Mouse (Mus musculus) kidney, adult 2 months (tissue): ENCODE measurements at regions not wholly inside any gene's neighbourhood (a gene's known extent, or its start where the extent isn't known, plus 50 kb on each side); places are given as distances from the start of the nearest gene placed in this dataset.

Experiments used
- DNase-seq: peaks from one replicate; pipeline ENCODE4 v3.0.0; 2021
- H3K27ac ChIP-seq: fragments of 200-500 bp; 2 replicates; pipeline ENCODE4 v1.5.1; 2012; ENCODE audit warnings: low read depth, low read length, control low read depth, inconsistent platforms; ENCODE audit not compliant: insufficient read depth
- H3K27me3 ChIP-seq: fragments of 200-500 bp; replicated peaks from 2 replicates; pipeline ENCODE4 v1.6.1; 2012; ENCODE audit warnings: mild to moderate bottlenecking, moderate library complexity, low read length, inconsistent platforms; ENCODE audit not compliant: control insufficient read depth, insufficient read depth
- H3K36me3 ChIP-seq: fragments of 200-500 bp; 2 replicates; pipeline ENCODE4 v1.6.1; 2012; ENCODE audit warnings: mild to moderate bottlenecking, moderate library complexity, low read length, inconsistent platforms; ENCODE audit not compliant: control insufficient read depth, insufficient read depth
- H3K4me1 ChIP-seq: fragments of 200-500 bp; 2 replicates; pipeline ENCODE4 v1.6.1; 2011; ENCODE audit warnings: low read length; ENCODE audit not compliant: control insufficient read depth, insufficient read depth
- H3K4me3 ChIP-seq: fragments of 200-500 bp; 2 replicates; pipeline ENCODE4 v1.5.1; 2011; ENCODE audit warnings: mild to moderate bottlenecking, low read depth, low read length, control low read depth; ENCODE audit not compliant: insufficient read depth
- CTCF ChIP-seq: fragments of 200-500 bp; conservative IDR thresholded peaks from 2 replicates; pipeline ENCODE4 v1.5.1; 2011; ENCODE audit warnings: low read depth, mild to moderate bottlenecking, control low read depth, low read length, moderate library complexity, mixed read lengths; ENCODE audit not compliant: insufficient read depth, insufficient read length
- POLR2A ChIP-seq: fragments of 200-500 bp; IDR thresholded peaks from one replicate; pipeline ENCODE4 v1.6.1; 2011; ENCODE audit warnings: low read depth, low read length, control low read depth
- WGBS: fragments of 180-500 bp; shearing (Covaris S2); methylation state at CpG from one replicate; pipeline ENCODE4 v1.1.7; 2018; 5-methylcytosine and 5-hydroxymethylcytosine counted together

- H3K4me1 ChIP-seq, result no peaks in the 10 kb centered on the region; the same call in 1 of the 2 replicates
- H3K27ac ChIP-seq, result no peak overlapping the region
- H3K4me3 ChIP-seq, result no peak overlapping the region
- TF ChIP-seq POLR2A (no peak), CTCF (no peak)
- no peak for DNase-seq
- WGBS, result 60% methylated on average over 3 of the region's 3 CpGs
- H3K36me3 ChIP-seq, result no peaks in the 10 kb centered on the region
- 0 out of 2 replicates have a peak, but pooled peaks cover 1% of the 10 kb centered on the region for H3K27me3 ChIP-seq
These were observed 289.9 kb upstream of the Rps6ka3 start for GRCm38 (mm10) chrX:158920217-158920616.

DNA sequence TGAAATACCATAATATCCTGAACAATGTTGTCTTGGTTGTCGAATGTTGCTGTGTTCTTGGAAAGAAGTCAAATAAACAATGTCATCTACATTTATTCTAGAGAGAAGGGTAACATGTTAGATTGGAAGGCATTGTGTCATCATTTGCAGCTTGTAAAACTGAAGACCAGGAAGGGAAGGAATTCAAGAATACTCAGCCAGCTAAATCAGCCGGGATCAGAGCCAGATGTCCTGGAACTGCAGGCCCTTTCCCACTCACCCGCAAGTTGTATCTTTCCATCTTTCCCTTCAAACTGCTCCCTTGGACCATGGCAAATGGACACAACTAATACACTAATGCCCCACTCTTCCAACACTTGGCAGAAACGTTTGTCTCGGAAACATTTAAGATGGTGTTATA, 288.7 kb upstream of the Rps6ka3 start:
- no peak for TF ChIP-seq CTCF
- TF ChIP-seq POLR2A, result no peak
- no peak for DNase-seq
- Histone ChIP-seq H3K27ac (no peak overlapping the region), H3K36me3 (no peaks in the 10 kb centered on the region), H3K4me1 (no peaks in the 10 kb centered on the region; the same call in 1 of the 2 replicates), H3K27me3 (0 out of 2 replicates have a peak, but pooled peaks cover 1% of the 10 kb centered on the region), H3K4me3 (no peak overlapping the region)
- WGBS, result 47% methylated on average over 5 of the region's 5 CpGs

DNA sequence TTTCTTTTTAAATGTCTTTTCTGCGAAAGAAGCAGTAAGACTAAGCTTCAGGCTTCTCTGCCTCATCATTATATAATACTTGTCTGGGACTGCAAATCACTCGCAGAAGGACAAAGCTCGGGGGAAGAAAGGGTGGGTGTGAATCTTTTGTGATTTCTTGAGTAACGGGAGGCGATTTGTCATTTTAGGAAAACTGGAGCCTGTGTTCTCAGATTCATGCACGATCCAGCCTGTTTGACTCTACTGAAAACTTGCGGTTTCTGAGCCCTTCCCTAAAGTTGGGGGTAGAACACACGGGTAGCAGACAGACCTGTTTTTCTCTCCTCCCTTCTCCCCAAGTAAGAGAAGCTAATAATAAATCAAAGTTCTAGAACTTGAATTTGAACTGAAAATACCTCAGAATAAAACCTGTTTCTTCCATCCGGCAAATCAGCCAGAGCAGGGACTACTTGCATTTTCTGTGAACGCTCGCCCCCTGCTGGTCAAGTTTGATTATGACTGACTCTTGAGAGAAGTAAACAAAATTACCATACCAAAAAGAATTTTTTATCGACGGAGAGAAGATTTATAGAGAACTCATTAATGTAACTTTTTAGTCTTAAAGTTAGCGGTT, 288.2 kb upstream of the Rps6ka3 start:
- Histone ChIP-seq H3K36me3 (no peaks in the 10 kb centered on the region), H3K4me1 (no peaks in the 10 kb centered on the region; the same call in 1 of the 2 replicates), H3K27me3 (0 out of 2 replicates have a peak, but pooled peaks cover 1% of the 10 kb centered on the region), H3K27ac (no peak overlapping the region), H3K4me3 (no peak overlapping the region)
- TF ChIP-seq CTCF, result 0 out of 2 replicates have a peak, but pooled peaks have one; percentile 37
- TF ChIP-seq POLR2A, result no peak
- peak; percentile 65 for DNase-seq
- 15% methylated on average over 14 of the region's 14 CpGs for WGBS

GRCm38 (mm10) chrX:158923081-158923561, 287.0 kb upstream of the Rps6ka3 start:
- no peaks in the 10 kb centered on the region for H3K36me3 ChIP-seq
- WGBS, result 3% methylated on average over 14 of the region's 14 CpGs
- no peak for TF ChIP-seq CTCF
- TF ChIP-seq POLR2A, result no peak
- 0 out of 2 replicates have a peak, but pooled peaks cover 1% of the 10 kb centered on the region for H3K27me3 ChIP-seq
- DNase-seq, result no peak
- H3K4me3 ChIP-seq, result no peak overlapping the region
- H3K4me1 ChIP-seq, result no peaks in the 10 kb centered on the region; the same call in 1 of the 2 replicates
- no peak overlapping the region for H3K27ac ChIP-seq

DNA sequence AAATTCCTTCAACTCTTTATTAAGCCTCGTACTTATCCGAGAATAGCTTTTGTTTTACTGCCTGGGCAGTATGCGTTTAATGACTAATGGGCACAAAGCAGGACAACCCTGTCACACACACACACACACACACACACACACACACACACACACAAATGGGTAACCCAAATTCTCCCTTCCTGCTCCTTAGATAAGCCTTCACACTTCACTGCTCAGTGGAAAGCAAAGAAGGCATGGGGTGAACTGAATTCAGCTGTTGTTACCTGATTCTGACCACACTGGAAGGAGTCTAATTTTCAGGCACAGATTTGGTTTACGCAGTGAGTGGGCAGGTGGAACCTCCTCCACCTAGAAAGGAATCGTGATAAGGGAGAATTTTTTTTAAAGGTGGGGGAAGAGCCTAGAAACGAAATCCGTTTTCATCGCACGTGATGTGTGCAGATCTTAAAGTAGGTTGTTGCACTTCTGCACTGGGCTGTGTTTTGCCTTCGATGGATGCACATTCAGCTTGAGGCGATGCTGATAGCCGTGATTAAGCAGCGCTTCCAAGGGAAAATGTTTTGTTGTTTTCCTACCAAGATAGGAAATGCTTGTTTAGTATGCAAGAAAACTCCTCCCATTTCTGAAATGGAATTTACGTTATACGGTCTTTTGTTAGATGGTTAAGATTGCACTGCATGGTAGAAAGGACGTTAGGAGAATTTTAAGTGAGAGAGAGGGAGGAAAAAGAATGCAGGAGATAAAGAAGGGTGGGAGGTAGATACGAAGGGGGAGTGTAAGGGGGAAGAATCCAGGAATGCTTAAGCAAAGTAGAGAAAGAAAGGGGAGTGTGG, 286.2 kb upstream of the Rps6ka3 start:
- WGBS, result 8% methylated on average over 17 of the region's 17 CpGs
- H3K36me3 ChIP-seq, result no peaks in the 10 kb centered on the region
- DNase-seq, result no peak
- no peak overlapping the region for H3K27ac ChIP-seq
- TF ChIP-seq CTCF (no peak), POLR2A (no peak)
- H3K4me3 ChIP-seq, result no peak overlapping the region
- H3K4me1 ChIP-seq, result no peaks in the 10 kb centered on the region; the same call in 1 of the 2 replicates
- H3K27me3 ChIP-seq, result 0 out of 2 replicates have a peak, but pooled peaks cover 1% of the 10 kb centered on the region

DNA sequence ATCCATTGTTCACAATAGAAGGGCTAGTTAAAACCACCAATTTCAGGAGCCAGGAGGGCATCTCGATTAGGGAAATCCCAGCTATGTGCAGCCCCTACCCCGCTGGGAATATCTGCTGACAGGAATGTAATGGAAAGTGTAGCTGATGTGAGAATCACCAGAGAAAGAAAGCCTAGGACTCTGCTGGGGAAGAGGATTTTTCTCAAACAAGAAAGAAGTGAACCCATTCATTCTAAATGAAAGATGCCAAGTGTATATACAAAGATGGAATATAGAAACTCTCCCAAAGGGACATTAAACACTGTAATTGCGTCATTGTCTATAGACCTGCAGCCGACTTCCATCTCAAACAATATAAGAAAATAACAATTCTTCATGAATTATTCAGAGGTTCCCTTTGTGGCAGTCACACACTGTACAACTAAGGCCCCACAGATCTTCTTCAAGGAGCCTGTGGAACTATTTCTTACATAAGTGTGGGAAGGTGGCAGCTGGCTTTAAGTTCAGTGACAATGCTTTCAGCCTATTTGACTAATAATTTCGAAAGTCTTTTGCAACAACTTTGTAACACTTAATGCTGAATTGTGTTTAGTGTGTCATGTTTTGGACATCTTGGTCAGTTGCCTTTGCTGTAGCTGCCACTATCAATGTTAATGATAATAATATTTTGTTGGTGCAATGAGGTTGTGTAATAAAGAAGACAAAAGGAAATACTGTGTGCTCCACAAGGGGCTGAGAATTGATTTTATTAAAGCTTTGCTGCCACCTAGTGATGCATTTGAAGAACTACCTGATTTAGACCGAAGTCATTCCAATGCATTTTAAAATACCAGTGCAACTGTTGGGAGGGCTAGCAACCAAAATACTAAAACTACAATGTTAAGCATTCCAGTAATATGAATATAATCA, 285.4 kb upstream of the Rps6ka3 start:
- no peaks in the 10 kb centered on the region for H3K36me3 ChIP-seq
- no peaks in the 10 kb centered on the region; the same call in 1 of the 2 replicates for H3K4me1 ChIP-seq
- H3K27me3 ChIP-seq, result 0 out of 2 replicates have a peak, but pooled peaks cover 1% of the 10 kb centered on the region
- 0 out of 2 replicates have a peak, but pooled peaks have one; percentile 12 for TF ChIP-seq CTCF
- TF ChIP-seq POLR2A, result no peak
- 38% methylated on average over 6 of the region's 6 CpGs for WGBS
- DNase-seq, result peak; percentile 11
- no peak overlapping the region for H3K4me3 ChIP-seq
- no peak overlapping the region for H3K27ac ChIP-seq
